Mouse (Mus musculus): Measurements from ENCODE around the gene Scgb1a1.

- TF ChIP-seq GATA1 (IDR thresholded peaks at IDR 0.05; ENCODE audit: low read length) (no peak), TAL1 (IDR thresholded peaks at IDR 0.05; ENCODE audit: low read length) (no peak)
Measured at GRCm38 (mm10) chr19:9110182-9110869, 22.6 kb upstream of the Scgb1a1 start.
